Mouse (Mus musculus) forebrain, postnatal 0 days (tissue): ENCODE data around the gene Atf7. TPM values are rescaled to one million over a fixed set of nuclear protein-coding genes. Genes with fewer than 3 reads are reported as not detected.

Experiments used
- ATAC-seq: fragments of 200-750 bp; cut with Nextera tagmentation; 2 replicates; pipeline ENCODE4 v1.8.0; 2017; ENCODE audit warnings: mild to moderate bottlenecking, moderate library complexity
- DNase-seq: peaks from one replicate; pipeline ENCODE4 v3.0.0-alpha.2; 2015
- H3K27ac ChIP-seq: fragments of 300-500 bp; sonication (generic); 2 replicates; pipeline ENCODE4 v1.5.1; 2014; ENCODE audit warnings: low read depth, mild to moderate bottlenecking, antibody characterized with exemption, low read length, moderate library complexity, mixed read lengths
- H3K27me3 ChIP-seq: fragments of 300-500 bp; sonication (generic); 2 replicates; pipeline ENCODE4 v1.6.1; 2014; ENCODE audit warnings: mild to moderate bottlenecking, low read length, mixed read lengths; ENCODE audit not compliant: insufficient read depth
- H3K36me3 ChIP-seq: fragments of 300-500 bp; sonication (generic); 2 replicates; pipeline ENCODE4 v1.6.1; 2014; ENCODE audit warnings: mild to moderate bottlenecking, moderate library complexity; ENCODE audit not compliant: insufficient read depth
- H3K4me1 ChIP-seq: fragments of 300-500 bp; sonication (generic); 2 replicates; pipeline ENCODE4 v1.6.1; 2014; ENCODE audit warnings: antibody characterized with exemption; ENCODE audit not compliant: insufficient read depth
- H3K4me2 ChIP-seq: fragments of 300-500 bp; sonication (generic); 2 replicates; pipeline ENCODE4 v1.6.1; 2014; ENCODE audit warnings: low read depth, mild to moderate bottlenecking, moderate library complexity
- H3K4me3 ChIP-seq: fragments of 300-500 bp; sonication (generic); 2 replicates; pipeline ENCODE4 v1.5.1; 2014; ENCODE audit warnings: low read depth, low read length, mixed read lengths
- H3K9ac ChIP-seq: fragments of 300-500 bp; sonication (generic); 2 replicates; pipeline ENCODE4 v1.6.1; 2014; ENCODE audit warnings: mild to moderate bottlenecking
- H3K9me3 ChIP-seq: fragments of 300-500 bp; sonication (generic); 2 replicates; pipeline ENCODE4 v1.6.1; 2016; ENCODE audit warnings: low read length
- CTCF ChIP-seq: sonication (generic); IDR thresholded peaks from 2 replicates; pipeline ENCODE4 v1.5.1; 2016; ENCODE audit warnings: antibody characterized with exemption, control low read depth, low read depth
- WGBS: fragments of 180-500 bp; shearing (Covaris S2); extraction: QIAGEN DNeasy Blood & Tissue Kit; methylation state at CpG from one replicate; pipeline ENCODE4 v1.1.7; 2014; 5-methylcytosine and 5-hydroxymethylcytosine counted together
- polyA plus RNA-seq: library from polyadenylated mRNA; unstranded; fragments of >200 nt; fragmentation: Nextera tagmentation; extraction: Ambion mirVana; gene quantifications from 2 replicates; pipeline ENCODE4 v1.2.1, GENCODE M21; 2015
- total RNA-seq: library from RNA; depleted of rRNA; stranded (reverse); fragments of >200 nt; gene quantifications from 2 replicates; pipeline ENCODE4 v1.2.3, GENCODE M21; 2014

Atf7 gene
- total and polyA plus RNA-seq, 2 experiments from 2014 or later = 9.9 to 10.2 TPM

DNA sequence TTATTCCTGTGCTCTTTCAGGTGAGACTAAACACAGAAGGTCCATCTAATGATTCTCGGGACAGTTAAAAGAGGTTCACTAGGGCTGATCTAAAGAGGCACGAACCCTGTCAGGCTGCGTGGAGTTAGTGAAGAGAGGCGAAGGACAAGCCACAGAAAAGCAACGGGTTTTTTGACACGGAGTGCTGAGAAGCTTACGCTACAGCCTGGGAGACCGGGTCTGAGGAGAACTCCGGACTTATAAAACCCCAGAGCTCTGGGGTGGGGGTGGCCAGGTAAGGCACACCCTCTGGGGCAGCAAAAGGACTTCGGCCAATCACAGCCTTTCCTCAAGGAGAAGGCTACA is 107.7 kb downstream of the Atf7 start:
- no peak for ATAC-seq
- H3K4me2 ChIP-seq = peak overlapping the region; percentile 73
- no peak for DNase-seq
- H3K4me3 ChIP-seq = peak overlapping the region; percentile 75
- peak overlapping the region; percentile 96 for H3K27ac ChIP-seq
- WGBS = under 1% methylated on average over 10 of the region's 10 CpGs
- H3K36me3 ChIP-seq = peaks cover 15% of the 10 kb centered on the region
- H3K4me1 ChIP-seq = peaks cover 13% of the 10 kb centered on the region; the same call in 1 of the 2 replicates
- H3K27me3 ChIP-seq = no peaks in the 10 kb centered on the region
- H3K9ac ChIP-seq = peak overlapping the region; percentile 79
- TF ChIP-seq CTCF = no peak
- H3K9me3 ChIP-seq = no peaks in the 10 kb centered on the region

DNA sequence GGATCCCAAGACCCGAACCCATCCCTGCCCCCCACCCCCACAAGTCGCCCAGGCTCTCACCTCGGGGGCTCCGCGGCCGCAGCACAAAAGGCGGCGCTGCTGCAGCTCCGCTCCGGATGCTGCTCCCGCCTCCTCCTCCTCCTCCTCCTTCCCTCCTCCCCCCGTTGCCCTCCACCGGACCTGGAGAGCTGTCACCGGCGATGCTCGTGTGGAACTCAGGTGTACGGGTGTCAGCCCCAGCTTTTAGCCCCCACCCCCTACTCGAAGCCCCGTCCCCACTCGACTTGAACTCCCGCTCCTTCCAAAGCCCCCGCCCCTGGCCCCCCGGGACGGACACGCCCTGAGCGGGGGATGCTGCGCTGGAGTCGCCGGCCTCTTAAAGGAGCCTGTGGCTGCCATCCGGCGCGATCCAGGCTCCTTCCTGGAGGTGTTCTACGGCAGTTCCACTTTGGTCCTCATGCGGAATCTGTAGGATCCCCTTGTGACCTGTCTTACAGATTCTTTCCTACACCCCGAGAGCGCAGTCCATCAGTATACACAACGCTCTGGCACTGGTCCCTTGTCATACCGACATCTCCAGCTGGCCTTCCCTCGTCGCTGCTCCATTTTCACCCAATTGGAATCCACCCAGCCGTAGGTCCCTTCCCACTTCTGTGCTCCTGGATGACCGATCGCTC is 108.4 kb downstream of the Atf7 start, which contains the start of gene Map3k12:
TSS of gene Map3k12 (minus strand) at position 337 of the 677 bp plus-strand sequence.
- Histone ChIP-seq H3K36me3 (peaks cover 11% of the 10 kb centered on the region), H3K9me3 (no peaks in the 10 kb centered on the region), H3K4me1 (peaks cover 14% of the 10 kb centered on the region; the same call in 1 of the 2 replicates), H3K27ac (peak within 1 kb of the TSS; percentile 97), H3K4me2 (peak within 1 kb of the TSS; percentile 73), H3K4me3 (peak within 1 kb of the TSS; percentile 75), H3K9ac (peak within 1 kb of the TSS; percentile 79), H3K27me3 (no peaks in the 10 kb centered on the region)
- ATAC-seq (peak; percentile 4; the same call in 1 of the 2 replicates), DNase-seq (peak; percentile 84)
- 2% methylated on average over 43 of the region's 43 CpGs for WGBS
- no peak; the same call in 1 of the 2 replicates for TF ChIP-seq CTCF

DNA sequence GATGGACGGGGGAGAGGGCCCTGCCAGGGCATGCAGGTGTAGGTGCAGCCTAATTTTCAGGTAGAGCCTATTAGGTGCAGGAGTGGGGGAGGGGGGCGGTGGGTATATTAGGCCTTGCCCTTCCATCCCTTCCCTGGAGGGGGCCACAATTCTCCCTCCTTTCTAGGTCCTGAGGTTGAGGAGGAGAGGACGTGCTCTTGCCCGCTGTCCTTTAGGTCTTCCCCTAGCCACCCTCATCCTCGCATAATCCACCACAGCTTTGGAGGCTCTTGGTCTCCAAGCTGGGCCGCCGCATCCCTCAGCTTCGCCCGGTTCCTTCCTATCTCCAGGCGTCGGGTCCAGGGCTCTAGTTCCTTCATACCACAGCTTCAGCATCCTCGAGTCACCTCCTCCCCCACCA is 109.0 kb downstream of the Atf7 start:
- peak; percentile 28 for TF ChIP-seq CTCF
- Histone ChIP-seq H3K4me2 (peak overlapping the region; percentile 73), H3K9me3 (no peaks in the 10 kb centered on the region), H3K36me3 (peaks cover 5% of the 10 kb centered on the region), H3K4me3 (peak overlapping the region; percentile 75), H3K27me3 (no peaks in the 10 kb centered on the region), H3K27ac (peak overlapping the region; percentile 96), H3K9ac (peak overlapping the region; percentile 79), H3K4me1 (peaks cover 20% of the 10 kb centered on the region; the same call in 1 of the 2 replicates)
- peak; percentile 45 for DNase-seq
- 1% methylated on average over 12 of the region's 12 CpGs for WGBS
- ATAC-seq = no peak

DNA sequence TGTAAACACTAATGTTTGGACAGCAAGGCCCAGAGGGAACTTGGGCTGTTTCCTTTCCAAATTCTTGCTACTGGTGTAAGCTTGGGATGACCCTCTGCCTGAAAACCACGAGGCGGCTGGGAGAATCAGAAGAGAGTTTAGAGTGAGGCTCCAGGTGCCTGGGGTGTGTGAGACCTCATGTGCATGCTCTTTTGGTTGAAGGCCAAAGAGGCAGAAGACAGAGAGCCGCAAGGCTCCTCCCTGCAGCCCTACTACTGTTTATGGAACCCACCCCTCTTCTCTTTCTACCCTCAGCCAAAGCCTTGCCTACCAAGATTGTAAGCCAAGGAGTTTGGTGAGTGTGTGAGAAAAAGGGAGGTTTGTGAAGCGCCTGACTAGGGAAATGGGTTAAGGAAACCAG is 109.5 kb downstream of the Atf7 start:
- no peaks in the 10 kb centered on the region for H3K27me3 ChIP-seq
- H3K4me2 ChIP-seq = peak overlapping the region; percentile 73
- H3K9ac ChIP-seq = peak overlapping the region; percentile 79
- 34% methylated on average over 4 of the region's 4 CpGs for WGBS
- peak overlapping the region; percentile 75 for H3K4me3 ChIP-seq
- H3K9me3 ChIP-seq = no peaks in the 10 kb centered on the region
- DNase-seq = no peak
- no peak for TF ChIP-seq CTCF
- H3K4me1 ChIP-seq = peaks cover 25% of the 10 kb centered on the region
- ATAC-seq = no peak
- H3K27ac ChIP-seq = peak overlapping the region; percentile 96
- peaks cover 2% of the 10 kb centered on the region; the same call in 1 of the 2 replicates for H3K36me3 ChIP-seq

DNA sequence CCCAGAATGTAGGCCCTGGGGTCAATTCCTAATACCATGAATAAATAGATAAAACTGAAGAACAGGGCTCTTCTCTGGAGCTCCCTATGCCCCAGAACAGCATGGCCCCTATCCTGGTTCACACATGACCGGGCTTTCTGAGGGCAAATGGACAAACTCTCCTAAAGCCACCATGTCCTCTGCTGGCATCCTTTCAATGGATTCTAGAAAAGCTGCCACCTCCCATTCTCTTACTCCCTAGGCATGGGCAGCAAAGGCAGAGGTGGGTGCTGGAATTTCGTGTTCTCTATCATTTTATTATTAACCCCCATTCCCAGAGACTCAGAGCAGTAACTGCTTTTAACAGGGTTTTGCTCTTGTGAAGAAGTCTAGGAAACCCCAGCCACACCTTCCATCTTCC is 110.0 kb downstream of the Atf7 start:
- H3K9me3 ChIP-seq = no peaks in the 10 kb centered on the region
- H3K4me2 ChIP-seq = peak overlapping the region; percentile 73
- WGBS = 86% methylated on average over 2 of the region's 2 CpGs
- peaks cover 26% of the 10 kb centered on the region for H3K4me1 ChIP-seq
- H3K27me3 ChIP-seq = no peaks in the 10 kb centered on the region
- H3K4me3 ChIP-seq = peak overlapping the region; percentile 75; the same call in 1 of the 2 replicates
- no peak for ATAC-seq
- TF ChIP-seq CTCF = no peak
- no peak for DNase-seq
- no peak overlapping the region for H3K9ac ChIP-seq
- H3K27ac ChIP-seq = no peak overlapping the region
- H3K36me3 ChIP-seq = no peaks in the 10 kb centered on the region

DNA sequence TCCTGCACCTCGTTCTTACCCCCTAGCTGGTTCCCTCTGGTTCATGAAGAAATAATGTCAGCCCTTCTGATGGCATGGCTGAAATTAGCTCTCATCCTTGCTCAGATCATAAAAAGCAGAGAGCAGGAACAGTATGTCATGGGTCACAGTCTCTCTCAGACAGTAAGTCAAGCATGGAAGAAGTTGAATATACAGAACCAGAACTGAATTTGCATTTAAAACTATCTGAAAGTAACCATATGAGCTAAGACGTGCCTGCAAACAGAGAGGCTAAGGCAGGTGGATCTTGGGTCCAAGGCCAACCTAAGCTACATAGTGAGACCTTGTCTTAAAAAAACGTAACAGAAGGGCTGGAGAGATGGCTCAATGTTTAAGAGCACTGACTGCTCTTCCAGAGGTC is 112.3 kb downstream of the Atf7 start:
- H3K4me1 ChIP-seq = peaks cover 34% of the 10 kb centered on the region
- ATAC-seq (no peak), DNase-seq (no peak)
- H3K9ac ChIP-seq = no peak overlapping the region
- no peak for TF ChIP-seq CTCF
- no peaks in the 10 kb centered on the region for H3K27me3 ChIP-seq
- H3K4me3 ChIP-seq = no peak overlapping the region
- H3K4me2 ChIP-seq = no peak overlapping the region
- no peaks in the 10 kb centered on the region for H3K9me3 ChIP-seq
- no peak overlapping the region for H3K27ac ChIP-seq
- H3K36me3 ChIP-seq = no peaks in the 10 kb centered on the region; the same call in 1 of the 2 replicates
- 82% methylated on average over 3 of the region's 3 CpGs for WGBS

DNA sequence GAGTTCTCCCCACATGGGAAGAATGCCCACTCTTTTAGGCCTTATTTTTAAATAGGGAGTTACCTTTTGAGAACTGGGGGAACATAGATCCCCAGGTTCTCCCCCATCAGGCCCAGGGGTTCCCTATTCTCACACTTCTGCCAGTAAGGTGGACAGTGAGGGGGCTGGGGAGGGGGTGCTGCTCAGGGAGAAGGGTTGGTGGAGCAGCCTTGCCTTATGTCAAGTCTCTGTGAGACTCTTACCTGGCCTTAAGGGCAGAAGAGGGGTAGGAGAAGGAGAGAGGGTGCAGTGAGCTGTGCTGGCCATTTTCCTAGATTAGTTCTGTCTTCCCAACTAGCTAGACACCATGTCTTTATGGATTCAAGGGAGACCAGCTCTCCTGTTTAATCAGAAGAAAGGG is 112.8 kb downstream of the Atf7 start:
- ATAC-seq = no peak
- Histone ChIP-seq H3K27ac (0 out of 2 replicates have a peak overlapping the region, but pooled peaks have one; percentile 96), H3K4me2 (no peak overlapping the region), H3K9me3 (no peaks in the 10 kb centered on the region), H3K27me3 (no peaks in the 10 kb centered on the region), H3K36me3 (peaks cover 4% of the 10 kb centered on the region; the same call in 1 of the 2 replicates), H3K4me1 (peaks cover 34% of the 10 kb centered on the region), H3K4me3 (no peak overlapping the region), H3K9ac (no peak overlapping the region; the same call in 1 of the 2 replicates)
- no peak for TF ChIP-seq CTCF
- DNase-seq = no peak
